11 mouse cellular contexts compared by ENCODE assay signal in the genomic region with DNA sequence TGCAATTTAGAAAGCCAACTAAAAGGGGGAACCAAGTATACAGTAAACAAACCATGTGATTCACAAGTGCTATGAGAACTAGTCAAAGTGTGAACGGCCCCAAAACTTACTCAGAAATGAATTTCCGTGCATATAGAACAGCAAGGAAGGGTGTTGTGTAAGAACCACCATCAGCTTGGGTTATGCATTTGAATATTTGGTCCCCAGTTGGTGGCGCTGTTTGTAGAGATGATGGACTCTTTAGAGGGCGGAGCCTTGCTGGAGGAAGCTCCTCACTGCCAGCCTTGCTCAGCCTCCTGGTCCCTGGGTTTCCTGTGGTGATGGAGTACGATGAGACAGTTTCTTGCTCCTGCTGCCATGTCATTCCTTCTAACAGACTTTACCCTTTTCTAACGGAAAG.
A peak's percentile ranks its signal among the peaks of the same experiment; 100 is the strongest.
DNase-seq lines count a peak whose midpoint lies in the region; ATAC-seq and TF ChIP-seq lines count a peak whose summit lies in the region.
"Had no signal": no experiment of that assay in that cellular context is flagged by ENCODE, and none has a peak within 500 bp of the region (broad histone marks: within the 10 kb centered on the region; RNA-seq: fewer than 3 reads in every experiment).

No protein-coding gene starts in this region.

- 74% methylated on average over 6 of the region's 6 CpGs for WGBS in intestine, postnatal 0 days
- 76% methylated on average over 6 of the region's 6 CpGs for WGBS in intestine, embryonic 15.5 days
- 74% methylated on average over 6 of the region's 6 CpGs for WGBS in forebrain, embryonic 14.5 days

- H3K4me3 ChIP-seq in intestine, postnatal 0 days (ENCODE audit: low read depth, low read length) = no peak overlapping the region
- H3K4me3 ChIP-seq in intestine, embryonic 15.5 days (replicated peaks) = no peak overlapping the region
- H3K4me3 ChIP-seq in forebrain, embryonic 14.5 days (ENCODE audit: low read depth, low read length) = no peak overlapping the region
- H3K4me3 ChIP-seq: heart, embryonic 15.5 days; stomach, embryonic 15.5 days had no signal

- no peak for ATAC-seq in intestine, postnatal 0 days
- no peak for ATAC-seq in intestine, embryonic 15.5 days
- no peak for ATAC-seq in forebrain, embryonic 14.5 days
- ATAC-seq: activated CD4-positive, CD25-positive, alpha-beta regulatory T cell, adult 4 months had no signal

- no peak overlapping the region for H3K4me2 ChIP-seq in intestine, postnatal 0 days (replicated peaks; ENCODE audit: low read depth)
- H3K4me2 ChIP-seq in intestine, embryonic 15.5 days (replicated peaks) = no peak overlapping the region
- no peak overlapping the region for H3K4me2 ChIP-seq in forebrain, embryonic 14.5 days (ENCODE audit: low read length)
- H3K4me2 ChIP-seq: heart, embryonic 15.5 days; stomach, embryonic 15.5 days had no signal

- H3K36me3 ChIP-seq in intestine, postnatal 0 days (ENCODE audit: control insufficient read depth, insufficient read depth) = no peaks in the 10 kb centered on the region
- H3K36me3 ChIP-seq in intestine, embryonic 15.5 days = no peaks in the 10 kb centered on the region
- no peaks in the 10 kb centered on the region for H3K36me3 ChIP-seq in forebrain, embryonic 14.5 days (ENCODE audit: control insufficient read depth, insufficient read depth, low read length)
- H3K36me3 ChIP-seq: heart, embryonic 15.5 days; stomach, embryonic 15.5 days had no signal

- no peaks in the 10 kb centered on the region for H3K27me3 ChIP-seq in intestine, postnatal 0 days (replicated peaks; ENCODE audit: control insufficient read depth, insufficient read depth, low read length)
- no peaks in the 10 kb centered on the region for H3K27me3 ChIP-seq in intestine, embryonic 15.5 days (replicated peaks)
- H3K27me3 ChIP-seq in forebrain, embryonic 14.5 days (replicated peaks; ENCODE audit: control insufficient read depth, insufficient read depth, low read length) = no peaks in the 10 kb centered on the region
- H3K27me3 ChIP-seq: heart, embryonic 15.5 days; stomach, embryonic 15.5 days had no signal

- peak; percentile 42 for TF ChIP-seq CTCF in intestine, postnatal 0 days (IDR thresholded peaks at IDR 0.05; ENCODE audit: low read depth)

- no peak overlapping the region for H3K9ac ChIP-seq in intestine, postnatal 0 days (ENCODE audit: low read depth, low read length)
- H3K9ac ChIP-seq in intestine, embryonic 15.5 days = no peak overlapping the region
- no peak overlapping the region for H3K9ac ChIP-seq in forebrain, embryonic 14.5 days (ENCODE audit: low read length)
- H3K9ac ChIP-seq: heart, embryonic 15.5 days; stomach, embryonic 15.5 days had no signal

- peak; percentile 67 for DNase-seq in ES-CJ7 (ENCODE audit: low read depth, low spot score)
- DNase-seq in embryo, embryonic 10.5 days (ENCODE audit: low spot score) = peak; percentile 54
- DNase-seq in retina, postnatal 1 day = peak; percentile 56
- DNase-seq in cerebellum, adult 18-20 months = no peak
- DNase-seq in neural tube, embryonic 10.5 days (ENCODE audit: extremely low spot score, low spot score) = no peak
- no peak for DNase-seq in forebrain, embryonic 14.5 days (ENCODE audit: low spot score)

- H3K4me1 ChIP-seq in intestine, postnatal 0 days (replicated peaks; ENCODE audit: control insufficient read depth, insufficient read depth, low read length) = no peaks in the 10 kb centered on the region
- H3K4me1 ChIP-seq in intestine, embryonic 15.5 days (replicated peaks) = no peaks in the 10 kb centered on the region
- H3K4me1 ChIP-seq in forebrain, embryonic 14.5 days (ENCODE audit: control insufficient read depth, insufficient read depth, low read length) = no peaks in the 10 kb centered on the region
- H3K4me1 ChIP-seq: heart, embryonic 15.5 days; stomach, embryonic 15.5 days had no signal

- no peak overlapping the region for H3K27ac ChIP-seq in intestine, postnatal 0 days (ENCODE audit: low read depth, low read length)
- no peak overlapping the region for H3K27ac ChIP-seq in intestine, embryonic 15.5 days
- no peak overlapping the region for H3K27ac ChIP-seq in forebrain, embryonic 14.5 days (ENCODE audit: low read depth, low read length)
- H3K27ac ChIP-seq: heart, embryonic 15.5 days; stomach, embryonic 15.5 days had no signal

- no peaks in the 10 kb centered on the region for H3K9me3 ChIP-seq in intestine, postnatal 0 days (ENCODE audit: control insufficient read depth)
- H3K9me3 ChIP-seq in intestine, embryonic 15.5 days = no peaks in the 10 kb centered on the region
- H3K9me3 ChIP-seq in forebrain, embryonic 14.5 days (replicated peaks; ENCODE audit: control insufficient read depth, low read length) = no peaks in the 10 kb centered on the region
- H3K9me3 ChIP-seq: heart, embryonic 15.5 days; stomach, embryonic 15.5 days had no signal

Comparison
In these comparisons a context has a peak if more than half of its experiments do, and no peak if none do; other contexts are left out.
1. DNase-seq: peak in ES-CJ7 (single experiment), embryo, embryonic 10.5 days (single experiment) and retina, postnatal 1 day (single experiment); none in cerebellum, adult 18-20 months (0 of 2), neural tube, embryonic 10.5 days (single experiment) and forebrain, embryonic 14.5 days (single experiment).